Mouse (Mus musculus) gastrocnemius, adult 18-20 months (tissue): ENCODE measurements at regions not wholly inside any gene's neighbourhood (a gene's known extent, or its start where the extent isn't known, plus 50 kb on each side); places are given as distances from the start of the nearest gene placed in this dataset.
A peak's percentile ranks its signal among the peaks of the same experiment; 100 is the strongest.

ENCODE experiments used
- DNase-seq: peaks from one replicate; pipeline ENCODE4 v3.0.0; 2021; ENCODE audit warnings: low spot score

DNA sequence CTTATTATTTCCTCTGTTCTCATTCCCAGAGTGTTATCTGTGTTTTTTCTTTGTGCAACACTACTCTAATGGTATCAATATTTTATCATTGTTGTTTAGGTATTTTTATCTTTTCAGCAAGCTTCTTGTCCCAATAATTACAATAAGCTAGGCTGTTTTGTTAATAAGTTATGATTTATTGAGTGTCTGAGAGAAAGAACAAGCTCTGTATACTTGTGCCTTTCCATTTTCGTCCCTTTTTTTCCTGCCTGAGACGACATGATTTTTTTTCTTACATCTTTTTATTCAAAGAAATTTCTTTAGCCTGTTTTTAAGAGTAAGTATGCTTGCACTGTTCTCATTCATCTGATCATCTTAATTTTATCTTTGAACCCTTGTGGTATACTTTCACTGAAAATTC is 904.1 kb downstream of the A830018L16Rik start:
- DNase-seq: no peak

- no peak for DNase-seq
Measured at GRCm38 (mm10) chr1:12334186-12334585, 920.3 kb downstream of the A830018L16Rik start.

DNA sequence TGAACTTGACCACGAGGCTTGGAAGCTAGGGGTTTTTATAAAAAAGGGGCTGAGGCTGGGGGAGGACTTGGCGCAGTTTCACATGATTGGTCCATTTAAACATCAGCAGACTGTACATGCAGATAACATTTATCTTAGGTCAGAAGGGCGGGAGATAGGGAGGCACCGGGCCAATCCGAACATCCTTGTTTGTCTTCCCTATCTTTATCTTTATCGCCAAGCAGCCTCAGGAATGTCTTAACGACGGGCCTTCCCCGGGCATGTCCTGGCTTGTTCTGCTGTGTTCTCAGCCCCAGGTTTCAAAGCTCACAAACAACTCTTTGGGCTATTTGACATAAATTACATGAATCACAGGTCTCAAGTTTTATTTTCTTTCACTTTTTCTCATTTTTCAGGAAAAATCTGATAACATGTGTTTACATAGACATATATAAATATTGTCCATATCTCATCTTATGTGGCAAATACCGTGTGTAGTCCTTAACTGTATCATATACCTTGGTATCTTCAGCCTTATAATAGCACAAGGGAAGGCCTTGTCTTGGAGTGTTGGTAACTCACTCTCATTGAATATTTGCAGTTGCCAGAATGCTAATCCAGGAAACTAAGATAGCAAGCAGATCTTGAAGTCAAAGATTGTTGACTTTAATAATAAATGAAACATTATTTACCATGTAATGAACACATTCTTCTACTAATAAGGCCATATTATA is 931.0 kb downstream of the A830018L16Rik start:
- no peak for DNase-seq

DNA sequence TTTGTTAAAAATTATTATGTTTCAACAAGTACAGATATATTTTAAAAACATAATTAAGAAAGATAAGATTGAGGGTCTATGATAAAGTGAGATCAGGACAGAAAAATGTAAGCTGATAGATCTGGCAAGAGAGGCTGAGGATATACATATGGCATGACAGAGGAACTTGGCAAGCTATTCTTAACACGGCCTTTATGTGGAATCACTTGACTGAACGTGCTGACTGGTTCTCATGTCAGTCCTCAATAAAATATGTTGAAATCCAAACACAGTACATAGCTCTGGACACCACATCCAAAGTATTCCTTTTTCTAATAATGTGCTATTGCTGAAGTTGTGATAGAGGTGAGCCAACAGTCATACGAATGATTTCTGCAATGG is 931.5 kb downstream of the A830018L16Rik start:
- no peak for DNase-seq

DNA sequence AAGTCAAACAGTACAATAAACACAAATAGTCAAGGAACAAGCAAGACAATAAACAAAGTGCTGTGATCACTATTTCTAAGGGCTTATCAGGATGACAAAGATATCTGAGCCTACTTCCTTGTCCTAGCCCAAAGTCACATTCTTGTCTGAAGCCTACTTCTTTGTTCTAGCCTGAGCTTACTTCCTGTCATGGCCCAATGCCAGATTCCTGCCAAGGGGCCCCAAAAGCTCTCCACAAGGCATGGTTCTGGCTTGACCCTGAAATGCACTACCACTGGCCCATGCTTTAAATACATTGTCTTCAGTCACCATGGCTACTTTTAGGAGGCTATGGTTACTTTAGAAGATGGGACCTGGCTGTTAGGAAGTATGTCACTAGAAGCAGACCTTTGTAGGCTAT is 940.6 kb downstream of the A830018L16Rik start:
- DNase-seq: no peak

DNA sequence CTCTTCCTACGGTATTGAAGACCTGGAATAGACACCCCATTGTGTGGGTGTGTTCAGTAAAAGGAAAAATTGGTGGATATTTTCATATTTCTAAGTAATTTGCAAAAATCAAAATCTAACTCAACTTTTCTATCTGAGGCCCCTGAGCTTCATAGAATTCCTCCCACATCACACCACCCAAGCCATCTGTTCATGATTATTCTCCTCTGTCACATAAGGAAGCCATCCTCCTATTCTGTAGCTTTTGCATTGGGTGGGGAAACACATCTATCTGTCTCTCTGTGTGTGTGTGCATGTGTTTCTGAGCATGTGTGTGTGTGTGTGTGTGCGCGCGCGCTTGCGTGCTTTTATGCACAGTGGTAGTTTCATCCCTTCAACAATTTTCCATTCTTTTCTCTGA is 954.0 kb downstream of the A830018L16Rik start:
- no peak for DNase-seq

GRCm38 (mm10) chr1:12372968-12373367 is 959.1 kb downstream of the A830018L16Rik start:
- DNase-seq: no peak

- no peak for DNase-seq
Measured at GRCm38 (mm10) chr1:12398146-12398884, 984.4 kb downstream of the A830018L16Rik start.

DNA sequence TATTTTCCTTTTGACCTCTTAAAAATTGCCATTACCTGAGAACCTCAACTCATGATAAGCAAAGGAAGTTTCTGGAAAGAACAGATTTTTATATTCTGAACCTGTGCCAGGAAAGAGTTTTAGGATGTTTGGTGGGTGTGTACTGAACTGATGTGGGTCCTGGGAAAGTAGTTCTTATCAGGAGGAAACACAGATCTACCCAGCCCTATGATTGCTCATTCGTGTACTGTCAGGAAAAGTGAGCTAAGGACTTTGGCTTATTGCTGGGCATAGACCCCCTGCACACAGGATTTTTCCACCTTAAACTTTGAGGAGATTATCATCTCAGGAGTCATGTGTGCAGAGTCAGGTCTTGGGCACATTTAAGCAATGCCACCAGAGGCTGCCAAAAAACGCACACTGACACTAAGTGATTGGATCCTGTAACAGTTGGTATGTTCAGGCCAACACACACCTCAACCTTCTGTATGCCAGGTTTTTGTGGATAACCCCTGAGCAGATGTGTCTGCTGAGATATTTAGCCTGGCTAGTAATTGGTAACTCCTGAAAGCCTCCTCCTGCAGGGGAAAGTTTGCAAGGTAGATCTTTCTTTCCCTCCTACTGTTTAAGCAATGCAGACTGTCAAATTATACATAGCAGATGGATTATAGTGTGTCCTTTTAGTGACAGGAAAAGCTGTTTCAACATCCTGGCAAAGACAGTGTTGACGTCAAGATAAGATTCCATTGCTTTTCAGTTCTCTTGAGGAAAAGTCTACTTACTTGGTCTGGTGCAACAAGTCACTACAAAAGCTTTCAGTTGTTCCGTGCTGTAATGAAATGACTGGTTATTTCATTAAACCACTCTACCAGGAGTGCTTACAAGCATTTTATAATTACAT is 991.7 kb downstream of the A830018L16Rik start:
- DNase-seq: peak; percentile 13

DNA sequence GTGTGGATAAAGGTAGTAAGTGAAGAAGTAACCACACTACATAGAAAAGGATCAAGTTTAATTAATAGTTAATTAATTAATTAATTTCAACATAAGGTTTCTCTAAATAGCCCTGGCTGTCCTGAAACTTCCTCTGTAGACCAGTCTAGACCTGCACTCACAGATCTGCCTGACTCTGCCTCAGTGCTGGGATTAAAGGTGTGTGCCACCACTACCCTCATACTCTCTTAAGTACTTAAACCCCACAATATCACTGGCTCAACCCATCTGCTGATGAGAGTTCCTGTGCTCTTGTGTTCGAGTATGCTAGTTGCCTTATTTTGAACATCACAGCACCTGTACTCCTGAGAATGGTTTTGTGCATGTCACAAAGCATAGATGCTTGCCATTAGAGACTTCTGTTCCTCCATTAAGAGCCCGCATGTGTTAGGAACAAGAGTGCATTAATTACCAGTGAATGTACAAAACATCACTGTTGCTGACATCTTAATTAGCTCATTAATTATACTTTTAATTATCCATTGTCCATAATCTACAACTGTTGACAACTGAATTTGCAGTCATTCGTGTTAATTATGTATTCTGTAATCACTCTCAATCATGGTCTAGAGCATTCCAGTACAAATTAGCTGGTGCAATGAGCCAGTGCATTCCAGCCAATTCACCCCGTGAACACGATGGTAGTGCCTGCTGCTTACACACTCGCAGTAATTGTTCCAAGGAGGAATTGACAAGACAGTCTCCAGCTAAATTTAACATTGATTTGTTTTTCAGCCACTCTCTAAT is 996.0 kb downstream of the A830018L16Rik start:
- DNase-seq: no peak

DNA sequence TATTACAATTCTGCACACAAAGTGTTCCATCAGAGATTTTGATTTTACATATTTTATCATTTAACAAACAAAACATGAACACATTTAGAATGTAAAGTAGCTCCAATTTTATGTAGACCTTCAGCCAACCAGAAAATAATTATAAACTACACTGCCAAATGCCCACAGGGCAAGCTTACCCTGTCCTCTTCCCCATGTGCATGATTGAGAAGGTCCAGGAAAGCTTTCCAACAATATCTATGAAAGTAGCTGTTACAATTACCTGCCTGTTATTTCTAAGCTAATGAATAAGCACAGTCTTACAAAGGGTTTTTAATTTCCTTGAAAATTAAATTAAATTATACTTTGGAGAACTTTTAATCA is 996.6 kb downstream of the A830018L16Rik start:
- no peak for DNase-seq

GRCm38 (mm10) chr1:12424510-12424909 is 1010.6 kb downstream of the A830018L16Rik start:
- DNase-seq: no peak

GRCm38 (mm10) chr1:12437894-12438293 is 1024.0 kb downstream of the A830018L16Rik start:
- DNase-seq: no peak

GRCm38 (mm10) chr1:12466255-12466654 is 1052.3 kb downstream of the A830018L16Rik start:
- no peak for DNase-seq

GRCm38 (mm10) chr1:12478983-12479763 is 1065.3 kb downstream of the A830018L16Rik start:
- DNase-seq: no peak

- no peak for DNase-seq
Measured at GRCm38 (mm10) chr1:12500442-12500841, 1086.5 kb downstream of the A830018L16Rik start.

DNA sequence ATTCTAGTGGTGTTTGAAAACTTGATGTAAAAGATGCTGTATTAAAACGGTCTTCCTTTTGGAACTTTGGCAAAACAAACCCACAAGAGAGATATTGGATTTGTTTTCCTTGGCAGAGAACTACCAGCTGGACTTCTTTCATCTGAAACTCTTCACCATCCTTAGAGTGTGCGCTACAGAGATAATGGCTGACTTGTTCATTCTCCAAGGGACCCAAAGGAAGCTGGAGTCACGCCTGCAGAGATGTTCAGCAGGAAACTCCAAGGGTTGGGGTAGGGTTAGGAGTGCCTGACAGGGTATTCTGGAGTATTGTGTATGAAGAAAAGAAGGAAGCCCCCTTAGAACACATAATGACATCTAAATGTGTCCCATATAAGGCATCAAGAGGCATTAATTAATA is 1094.1 kb downstream of the A830018L16Rik start:
- DNase-seq: no peak

DNA sequence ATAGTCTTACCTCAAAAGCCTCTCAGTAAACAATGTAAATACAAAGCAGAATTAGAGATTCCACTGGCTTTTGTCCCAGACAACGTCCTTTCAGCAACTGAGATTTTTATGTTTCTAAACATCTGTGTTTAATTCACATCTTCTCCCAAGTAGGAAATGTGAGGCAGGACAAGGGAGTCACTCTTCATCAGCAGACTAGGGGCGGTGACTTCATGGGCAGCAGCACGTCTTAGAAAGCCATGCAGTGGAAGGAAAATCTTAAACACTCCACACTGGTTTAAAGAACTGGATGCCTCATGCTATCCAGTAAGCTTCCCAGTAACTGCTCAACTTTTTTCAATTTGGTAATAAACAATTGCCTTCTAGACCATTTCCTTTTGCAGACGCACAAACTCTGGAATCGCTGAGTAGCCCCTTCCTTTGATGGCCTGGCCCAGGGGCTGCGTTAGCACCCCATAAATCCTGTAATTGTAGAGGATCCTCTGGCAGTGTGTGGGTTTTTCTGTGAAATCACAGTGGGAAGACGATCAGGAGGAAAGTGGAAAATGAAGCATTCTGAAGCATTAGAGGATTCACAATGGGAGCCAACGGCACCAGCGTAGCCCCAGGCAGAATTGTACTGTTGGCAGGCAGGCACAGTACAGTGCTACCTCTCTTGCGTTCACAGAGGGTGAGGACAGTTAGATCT is 1096.4 kb downstream of the A830018L16Rik start:
- no peak for DNase-seq

- DNase-seq: no peak
Measured at GRCm38 (mm10) chr1:12519601-12520000, 1105.7 kb downstream of the A830018L16Rik start.

DNA sequence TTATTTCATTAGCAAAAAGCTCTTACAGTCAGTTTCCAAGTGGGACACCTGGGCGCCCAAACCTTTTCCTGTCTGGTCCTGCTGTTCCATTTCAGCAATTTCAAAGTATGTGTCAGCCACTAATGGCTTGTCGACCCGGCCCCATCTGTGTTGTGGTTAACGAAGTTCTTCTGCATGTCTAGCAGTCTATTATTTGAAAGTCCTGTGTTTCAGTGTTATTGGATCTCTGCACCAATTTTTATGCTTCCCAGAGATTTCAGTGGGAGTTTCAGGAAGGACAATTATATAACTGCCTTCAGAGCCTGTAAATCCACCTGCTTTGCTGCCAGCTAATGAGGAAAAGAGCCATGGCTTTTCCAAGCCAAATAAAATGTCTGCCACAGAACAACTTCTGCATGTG is 1142.0 kb downstream of the A830018L16Rik start:
- DNase-seq: no peak
